Comparison of ENCODE assay signal across 10 mouse cellular contexts in the genomic region with DNA sequence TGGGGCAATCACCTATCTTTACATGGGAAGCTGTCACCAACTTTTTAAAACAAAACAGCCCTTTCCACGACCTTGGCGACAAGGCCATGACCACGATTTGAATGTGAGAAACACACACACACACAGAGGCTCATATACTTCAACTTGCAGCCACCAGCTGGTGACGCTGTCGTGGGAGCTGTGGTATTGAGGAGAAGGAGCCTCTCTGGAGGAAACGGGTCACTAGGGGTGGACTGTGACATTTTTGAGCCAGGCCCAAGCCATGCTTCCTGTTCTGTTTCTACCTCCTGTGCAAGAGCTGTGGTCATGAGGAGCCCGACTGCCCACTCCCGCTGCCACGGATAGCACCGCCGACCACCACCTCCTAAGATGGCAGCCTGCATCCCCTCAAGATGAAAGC. TPM values are rescaled to one million over a fixed set of nuclear protein-coding genes. Genes with fewer than 3 reads are reported as not detected.
A peak's percentile ranks its signal among the peaks of the same experiment; 100 is the strongest.
DNase-seq lines count a peak whose midpoint lies in the region; ATAC-seq lines count a peak whose summit lies in the region.
"Had no signal": no experiment of that assay in that cellular context is flagged by ENCODE, and none has a peak within 500 bp of the region (broad histone marks: within the 10 kb centered on the region; RNA-seq: fewer than 3 reads in every experiment).

No protein-coding gene starts in this region.

- DNase-seq in kidney, adult 11 months, result peak; percentile 54
- DNase-seq in kidney, adult 18-20 months, result no peak
- DNase-seq in heart, postnatal 14 days, result peak; percentile 57 to 74
- DNase-seq in testis, postnatal 14 days (ENCODE audit: low spot score), result no peak
- no peak for DNase-seq in gastrocnemius, adult 18-20 months (ENCODE audit: low spot score)

- no peaks in the 10 kb centered on the region for H3K27me3 ChIP-seq in hindbrain, embryonic 12.5 days
- H3K27me3 ChIP-seq: neural tube, embryonic 13.5 days had no signal

- peaks cover 45% of the 10 kb centered on the region for H3K36me3 ChIP-seq in macrophage (ENCODE audit: inconsistent target)
- peaks cover 21% of the 10 kb centered on the region for H3K36me3 ChIP-seq in hindbrain, embryonic 12.5 days

- H3K9me3 ChIP-seq in hindbrain, embryonic 12.5 days (replicated peaks), result no peaks in the 10 kb centered on the region
- H3K9me3 ChIP-seq: G1E; neural tube, embryonic 13.5 days had no signal

- peak; percentile 48 for ATAC-seq in common myeloid progenitor, adult 5-6 weeks (replicated peaks; ENCODE audit: low read depth, poor library complexity, severe bottlenecking)
- no peak for ATAC-seq in hindbrain, embryonic 12.5 days (ENCODE audit: low FRiP score)

- intact Hi-C loops in heart, postnatal 14 days (cut with DNase I), result no loop called here

- H3K9ac ChIP-seq in hindbrain, embryonic 12.5 days, result no peak overlapping the region
- H3K9ac ChIP-seq: neural tube, embryonic 13.5 days had no signal

- no peak overlapping the region for H3K4me2 ChIP-seq in hindbrain, embryonic 12.5 days (replicated peaks)
- H3K4me2 ChIP-seq: neural tube, embryonic 13.5 days had no signal

- no peak overlapping the region for H3K4me3 ChIP-seq in macrophage (ENCODE audit: inconsistent target)
- no peak overlapping the region for H3K4me3 ChIP-seq in hindbrain, embryonic 12.5 days
- H3K4me3 ChIP-seq: neural tube, embryonic 13.5 days had no signal

- peak overlapping the region; percentile 18; the same call in 1 of the 2 replicates for H3K27ac ChIP-seq in macrophage
- H3K27ac ChIP-seq in hindbrain, embryonic 12.5 days, result no peak overlapping the region

- 12% methylated on average over 11 of the region's 11 CpGs for WGBS in macrophage (ENCODE audit: missing documents)
- WGBS in hindbrain, embryonic 12.5 days, result 87% methylated on average over 11 of the region's 11 CpGs

- peaks cover 100% of the 10 kb centered on the region for H3K79me2 ChIP-seq in macrophage (ENCODE audit: inconsistent target)

- peaks cover 71% of the 10 kb centered on the region for H3K4me1 ChIP-seq in hindbrain, embryonic 12.5 days

RNA-seq across cellular contexts. Expression of gene Zmynd8, which starts 46.4 kb away (rescaled TPM):
- total RNA-seq in common myeloid progenitor, adult 5-6 weeks (2017), result 34.6 and 55.9 TPM in 2 replicates
- total RNA-seq in heart, postnatal 14 days (2021), result 10 to 100 TPM; 52.0 to 52.5 TPM
- total RNA-seq in macrophage (2018; cell fraction: chromatin; rRNA removed), result 100 to 1,000 TPM; 113 to 715 (median 441) TPM
- 100 to 1,000 TPM in 8 of 26 experiments, 10 to 100 TPM in 18; 32.1 to 112 (median 96.4) TPM for total RNA-seq in macrophage (2018; cell fraction: cytosol; rRNA removed)
- total RNA-seq in macrophage (2018; cell fraction: nucleus; rRNA removed), result 100 to 1,000 TPM in 22 of 26 experiments, 10 to 100 TPM in 4; 57.9 to 347 (median 193) TPM
- polyA plus RNA-seq in macrophage (2018), result 52.3 to 95.5 TPM (median 75.2 TPM) in 3 replicates
- 71.8 and 72.1 TPM in 2 replicates for polyA plus RNA-seq in hindbrain, embryonic 12.5 days (2016; fragmentation: Nextera tagmentation; extraction: Ambion mirVana)
- total RNA-seq in gastrocnemius, adult 18-20 months (2021), result 10 to 100 TPM; 16.4 to 17.2 TPM

Comparison
In these comparisons a context has a peak if more than half of its experiments do, and no peak if none do; other contexts are left out.
1. DNase-seq: peak in kidney, adult 11 months (single experiment) and heart, postnatal 14 days (2 of 2); none in kidney, adult 18-20 months (single experiment), testis, postnatal 14 days (single experiment) and gastrocnemius, adult 18-20 months (single experiment).